Mouse (Mus musculus) central nervous system, embryonic 14 days (tissue): ENCODE measurements around the gene Cdk5r2. TPM values are rescaled to one million over a fixed set of nuclear protein-coding genes. Genes with fewer than 3 reads are reported as not detected.

Source experiments
- polyA plus RNA-seq: library from polyadenylated mRNA; depleted of rRNA; stranded (reverse); fragments of >200 nt; gene quantifications from 2 replicates; pipeline ENCODE4 v1.2.3, GENCODE M21; 2012; rRNA removed

Gene Cdk5r2
- polyA plus RNA-seq, result 44.6 and 54.5 TPM in 2 replicates

GRCm38 (mm10) chr1:74854306-74855056 is at the start of gene Cdk5r2:
Cdk5r2 (plus strand) TSS chr1:74854934.

GRCm38 (mm10) chr1:74885369-74886042 is 30.8 kb downstream of the Cdk5r2 start, which contains the start of gene Fev:
Fev (minus strand) TSS chr1:74885419.

GRCm38 (mm10) chr1:74893134-74893855 is 38.6 kb downstream of the Cdk5r2 start, which contains the start of gene Cryba2:
Cryba2 (minus strand) TSS chr1:74893143.

Other genes starting within 250 kb of the Cdk5r2 start
- 33.3 and 38.8 TPM in 2 replicates for gene Ttll4, start 193.2 kb upstream of the Cdk5r2 start, polyA plus RNA-seq
- gene Cyp27a1, start 141.4 kb upstream of the Cdk5r2 start, polyA plus RNA-seq, result 2.5 and 4.0 TPM in 2 replicates
- 0.07 and 0.98 TPM in 2 replicates for gene Prkag3, start 105.7 kb upstream of the Cdk5r2 start, polyA plus RNA-seq
- gene Wnt6, start 83.0 kb upstream of the Cdk5r2 start, polyA plus RNA-seq, result 2.6 and 8.3 TPM in 2 replicates
- gene Wnt10a, start 63.4 kb upstream of the Cdk5r2 start, polyA plus RNA-seq, result 0.34 and 1.1 TPM in 2 replicates
- 0.58 and 1.6 TPM in 2 replicates for gene Fev, start 30.5 kb downstream of the Cdk5r2 start, polyA plus RNA-seq
- gene Cryba2, start 38.2 kb downstream of the Cdk5r2 start, polyA plus RNA-seq, result 0.39 and 1.1 TPM in 2 replicates
- gene Cfap65, start 80.7 kb downstream of the Cdk5r2 start, polyA plus RNA-seq, result 3.0 and 3.1 TPM in 2 replicates
- 0.60 and 3.4 TPM in 2 replicates for gene Ihh, start 96.7 kb downstream of the Cdk5r2 start, polyA plus RNA-seq